Mouse (Mus musculus): ENCODE measurements at regions not wholly inside any gene's neighbourhood (a gene's known extent, or its start where the extent isn't known, plus 50 kb on each side); places are given as distances from the start of the nearest gene placed in this dataset.

GRCm38 (mm10) chr1:73847126-73847525 is 277.1 kb downstream of the Tns1 start:
- no peak overlapping the region for H3K9ac ChIP-seq (ENCODE audit: low read depth, low read length)
- no peak for DNase-seq (ENCODE audit: extremely low read depth, low read depth, low spot score)
- H3K27ac ChIP-seq (replicated peaks; ENCODE audit: insufficient read depth, low read depth, low read length) = no peak overlapping the region
- TF ChIP-seq CTCF (IDR thresholded peaks at IDR 0.05; ENCODE audit: low read depth, low read length) = no peak
- no peak for TF ChIP-seq POLR2A (IDR thresholded peaks at IDR 0.05; ENCODE audit: extremely low read depth, insufficient read depth, low read length)
- 77% methylated on average over 3 of the region's 3 CpGs for WGBS
- no peaks in the 10 kb centered on the region for H3K4me1 ChIP-seq (ENCODE audit: control insufficient read depth, insufficient read depth, low read length)
- H3K4me3 ChIP-seq (ENCODE audit: insufficient read depth, low read depth, low read length) = no peak overlapping the region
- no peaks in the 10 kb centered on the region for H3K27me3 ChIP-seq (ENCODE audit: control insufficient read depth, insufficient read depth, low read length)
- H3K36me3 ChIP-seq (ENCODE audit: control insufficient read depth, insufficient read depth, low read length) = no peaks in the 10 kb centered on the region
- no peaks in the 10 kb centered on the region for H3K79me2 ChIP-seq (ENCODE audit: control insufficient read depth, insufficient read depth, low read length)

GRCm38 (mm10) chr1:73845115-73845514 is 279.1 kb downstream of the Tns1 start:
- no peak for TF ChIP-seq CTCF (IDR thresholded peaks at IDR 0.05; ENCODE audit: low read depth, low read length)
- no peak for TF ChIP-seq POLR2A (IDR thresholded peaks at IDR 0.05; ENCODE audit: extremely low read depth, insufficient read depth, low read length)

GRCm38 (mm10) chr1:73844574-73844973 is 279.7 kb downstream of the Tns1 start:
- Histone ChIP-seq H3K27me3 (ENCODE audit: control insufficient read depth, insufficient read depth, low read length) (no peaks in the 10 kb centered on the region), H3K4me1 (ENCODE audit: control insufficient read depth, insufficient read depth, low read length) (no peaks in the 10 kb centered on the region), H3K9ac (ENCODE audit: low read depth, low read length) (no peak overlapping the region), H3K36me3 (ENCODE audit: control insufficient read depth, insufficient read depth, low read length) (no peaks in the 10 kb centered on the region), H3K79me2 (ENCODE audit: control insufficient read depth, insufficient read depth, low read length) (no peaks in the 10 kb centered on the region), H3K27ac (replicated peaks; ENCODE audit: insufficient read depth, low read depth, low read length) (no peak overlapping the region), H3K4me3 (ENCODE audit: insufficient read depth, low read depth, low read length) (no peak overlapping the region)
- TF ChIP-seq POLR2A (IDR thresholded peaks at IDR 0.05; ENCODE audit: extremely low read depth, insufficient read depth, low read length) (no peak), CTCF (IDR thresholded peaks at IDR 0.05; ENCODE audit: low read depth, low read length) (no peak)
- WGBS = 64% methylated on average over 3 of the region's 3 CpGs
- DNase-seq (ENCODE audit: extremely low read depth, low read depth, low spot score) = no peak

More at GRCm38 (mm10) chr1:73845115-73845514, 279.1 kb downstream of the Tns1 start:
- 82% methylated on average over 5 of the region's 5 CpGs for WGBS
- DNase-seq (ENCODE audit: extremely low read depth, low read depth, low spot score) = no peak
- no peaks in the 10 kb centered on the region for H3K27me3 ChIP-seq (ENCODE audit: control insufficient read depth, insufficient read depth, low read length)
- H3K9ac ChIP-seq (ENCODE audit: low read depth, low read length) = no peak overlapping the region
- no peak overlapping the region for H3K27ac ChIP-seq (replicated peaks; ENCODE audit: insufficient read depth, low read depth, low read length)
- no peak overlapping the region for H3K4me3 ChIP-seq (ENCODE audit: insufficient read depth, low read depth, low read length)
- no peaks in the 10 kb centered on the region for H3K79me2 ChIP-seq (ENCODE audit: control insufficient read depth, insufficient read depth, low read length)
- no peaks in the 10 kb centered on the region for H3K4me1 ChIP-seq (ENCODE audit: control insufficient read depth, insufficient read depth, low read length)
- H3K36me3 ChIP-seq (ENCODE audit: control insufficient read depth, insufficient read depth, low read length) = no peaks in the 10 kb centered on the region

GRCm38 (mm10) chr1:73839351-73839750 is 284.9 kb downstream of the Tns1 start:
- 68% methylated on average over 2 of the region's 2 CpGs for WGBS
- Histone ChIP-seq H3K27ac (replicated peaks; ENCODE audit: insufficient read depth, low read depth, low read length) (no peak overlapping the region), H3K36me3 (ENCODE audit: control insufficient read depth, insufficient read depth, low read length) (no peaks in the 10 kb centered on the region)

GRCm38 (mm10) chr1:73836680-73837079 is 287.6 kb downstream of the Tns1 start:
- TF ChIP-seq CTCF (IDR thresholded peaks at IDR 0.05; ENCODE audit: low read depth, low read length) = no peak
- TF ChIP-seq POLR2A (IDR thresholded peaks at IDR 0.05; ENCODE audit: extremely low read depth, insufficient read depth, low read length) = no peak
- no peaks in the 10 kb centered on the region for H3K79me2 ChIP-seq (ENCODE audit: control insufficient read depth, insufficient read depth, low read length)
- no peak overlapping the region for H3K9ac ChIP-seq (ENCODE audit: low read depth, low read length)
- DNase-seq (ENCODE audit: extremely low read depth, low read depth, low spot score) = no peak
- H3K4me1 ChIP-seq (ENCODE audit: control insufficient read depth, insufficient read depth, low read length) = no peaks in the 10 kb centered on the region
- H3K36me3 ChIP-seq (ENCODE audit: control insufficient read depth, insufficient read depth, low read length) = no peaks in the 10 kb centered on the region
- H3K27me3 ChIP-seq (ENCODE audit: control insufficient read depth, insufficient read depth, low read length) = no peaks in the 10 kb centered on the region; the same call in 1 of the 2 replicates
- H3K4me3 ChIP-seq (ENCODE audit: insufficient read depth, low read depth, low read length) = no peak overlapping the region
- H3K27ac ChIP-seq (replicated peaks; ENCODE audit: insufficient read depth, low read depth, low read length) = no peak overlapping the region

More at GRCm38 (mm10) chr1:73839351-73839750, 284.9 kb downstream of the Tns1 start:
- DNase-seq (ENCODE audit: extremely low read depth, low read depth, low spot score) = no peak
- TF ChIP-seq CTCF (IDR thresholded peaks at IDR 0.05; ENCODE audit: low read depth, low read length) (no peak), POLR2A (IDR thresholded peaks at IDR 0.05; ENCODE audit: extremely low read depth, insufficient read depth, low read length) (no peak)
- H3K27me3 ChIP-seq (ENCODE audit: control insufficient read depth, insufficient read depth, low read length) = no peaks in the 10 kb centered on the region; the same call in 1 of the 2 replicates
- H3K9ac ChIP-seq (ENCODE audit: low read depth, low read length) = no peak overlapping the region
- H3K4me1 ChIP-seq (ENCODE audit: control insufficient read depth, insufficient read depth, low read length) = no peaks in the 10 kb centered on the region
- no peaks in the 10 kb centered on the region for H3K79me2 ChIP-seq (ENCODE audit: control insufficient read depth, insufficient read depth, low read length)
- no peak overlapping the region for H3K4me3 ChIP-seq (ENCODE audit: insufficient read depth, low read depth, low read length)

GRCm38 (mm10) chr1:73834566-73834965 is 289.7 kb downstream of the Tns1 start:
- no peak overlapping the region for H3K9ac ChIP-seq (ENCODE audit: low read depth, low read length)
- H3K27ac ChIP-seq (replicated peaks; ENCODE audit: insufficient read depth, low read depth, low read length) = no peak overlapping the region
- WGBS = 90% methylated on average over 1 of the region's 1 CpGs
- H3K4me3 ChIP-seq (ENCODE audit: insufficient read depth, low read depth, low read length) = no peak overlapping the region
- no peaks in the 10 kb centered on the region; the same call in 1 of the 2 replicates for H3K27me3 ChIP-seq (ENCODE audit: control insufficient read depth, insufficient read depth, low read length)
- no peak for DNase-seq (ENCODE audit: extremely low read depth, low read depth, low spot score)
- H3K36me3 ChIP-seq (ENCODE audit: control insufficient read depth, insufficient read depth, low read length) = no peaks in the 10 kb centered on the region
- H3K4me1 ChIP-seq (ENCODE audit: control insufficient read depth, insufficient read depth, low read length) = no peaks in the 10 kb centered on the region
- TF ChIP-seq CTCF (IDR thresholded peaks at IDR 0.05; ENCODE audit: low read depth, low read length) (no peak), POLR2A (IDR thresholded peaks at IDR 0.05; ENCODE audit: extremely low read depth, insufficient read depth, low read length) (no peak)
- no peaks in the 10 kb centered on the region for H3K79me2 ChIP-seq (ENCODE audit: control insufficient read depth, insufficient read depth, low read length)

All from liver, adult 2 months (tissue).